In the genomic region with DNA sequence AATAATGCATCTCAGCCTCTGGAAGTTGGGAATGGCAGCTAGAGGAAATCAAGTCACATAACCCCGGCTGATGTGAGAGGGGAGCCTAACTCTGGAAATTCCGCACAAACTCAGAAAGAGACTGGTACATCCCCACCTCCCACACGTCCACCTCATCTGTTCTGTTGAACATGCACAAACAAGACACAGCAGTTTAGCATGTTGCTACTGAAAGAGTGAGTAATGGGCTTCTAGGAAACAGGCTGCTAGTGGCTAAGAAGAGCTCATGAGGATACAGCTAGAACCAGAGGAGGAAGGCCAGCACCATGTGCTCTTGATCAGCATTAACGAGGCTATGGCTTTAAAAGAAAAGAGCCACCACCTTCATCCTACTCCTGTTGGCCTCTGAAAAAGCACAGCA, we compare ENCODE assay signal across 13 mouse cellular contexts. TPM values are rescaled to one million over a fixed set of nuclear protein-coding genes. Genes with fewer than 3 reads are reported as not detected.
DNase-seq lines count a peak whose midpoint lies in the region; ATAC-seq and TF ChIP-seq lines count a peak whose summit lies in the region.
"Had no signal": no experiment of that assay in that cellular context is flagged by ENCODE, and none has a peak within 500 bp of the region (broad histone marks: within the 10 kb centered on the region; RNA-seq: fewer than 3 reads in every experiment).

No protein-coding gene starts in this region.

- no peaks in the 10 kb centered on the region for H3K27me3 ChIP-seq in erythroblast, embryonic 14.5 days (ENCODE audit: control insufficient read depth)
- H3K27me3 ChIP-seq in kidney, embryonic 16.5 days (ENCODE audit: insufficient read depth, low read length): no peaks in the 10 kb centered on the region
- H3K27me3 ChIP-seq in G1E (ENCODE audit: insufficient read depth, low read length): no peaks in the 10 kb centered on the region
- H3K27me3 ChIP-seq in liver, embryonic 14.5 days (ENCODE audit: control insufficient read depth, insufficient read depth, low read length): no peaks in the 10 kb centered on the region
- H3K27me3 ChIP-seq: embryonic facial prominence, embryonic 12.5 days; hindbrain, embryonic 12.5 days; midbrain, embryonic 13.5 days had no signal

- H3K4me2 ChIP-seq in kidney, embryonic 16.5 days (replicated peaks; ENCODE audit: low read depth, low read length): no peak overlapping the region
- peak overlapping the region; percentile 97 for H3K4me2 ChIP-seq in liver, embryonic 14.5 days (ENCODE audit: low read depth)
- H3K4me2 ChIP-seq: embryonic facial prominence, embryonic 12.5 days; hindbrain, embryonic 12.5 days; midbrain, embryonic 13.5 days had no signal

- no peak for TF ChIP-seq CTCF in G1E (IDR thresholded peaks at IDR 0.05; ENCODE audit: low read depth, low read length)
- TF ChIP-seq CTCF in liver, embryonic 14.5 days (IDR thresholded peaks at IDR 0.05; ENCODE audit: low read depth): no peak

- WGBS in kidney, embryonic 16.5 days: 53% methylated on average over 4 of the region's 4 CpGs
- 81% methylated on average over 4 of the region's 4 CpGs for WGBS in liver, embryonic 14.5 days (ENCODE audit: insufficient replicate concordance)

- peaks cover 69% of the 10 kb centered on the region for H3K4me1 ChIP-seq in erythroblast, embryonic 14.5 days (ENCODE audit: control insufficient read depth)
- H3K4me1 ChIP-seq in kidney, embryonic 16.5 days (ENCODE audit: insufficient read depth, low read length): peaks cover 37% of the 10 kb centered on the region
- H3K4me1 ChIP-seq in G1E (ENCODE audit: insufficient read depth, low read depth, low read length): peaks cover 58% of the 10 kb centered on the region
- H3K4me1 ChIP-seq in liver, embryonic 14.5 days (replicated peaks; ENCODE audit: control insufficient read depth in 2 of 2, insufficient read depth in 2 of 2, low read length in 1 of 2): peaks cover 30 to 31% of the 10 kb centered on the region in 2 experiments

- no peak for TF ChIP-seq EP300 in liver, embryonic 14.5 days (IDR thresholded peaks at IDR 0.05; ENCODE audit: low read depth)

- H3K4me3 ChIP-seq in erythroblast, embryonic 14.5 days (replicated peaks): peak overlapping the region; percentile 88
- H3K4me3 ChIP-seq in kidney, embryonic 16.5 days (ENCODE audit: low read length): no peak overlapping the region
- H3K4me3 ChIP-seq in G1E (ENCODE audit: low read depth, low read length): peak overlapping the region; percentile 15; the same call in 1 of the 2 replicates
- peak overlapping the region; percentile 14 to 88; a peak in 3 of 4 replicates for H3K4me3 ChIP-seq in liver, embryonic 14.5 days (ENCODE audit: insufficient read depth in 1 of 2, low read depth in 2 of 2, low read length in 2 of 2)
- H3K4me3 ChIP-seq: embryonic facial prominence, embryonic 12.5 days; hindbrain, embryonic 12.5 days; midbrain, embryonic 13.5 days had no signal

- peak overlapping the region; percentile 22; the same call in 1 of the 2 replicates for H3K27ac ChIP-seq in kidney, embryonic 16.5 days (ENCODE audit: low read length)
- peak overlapping the region; percentile 88 for H3K27ac ChIP-seq in liver, embryonic 14.5 days
- H3K27ac ChIP-seq: embryonic facial prominence, embryonic 12.5 days; hindbrain, embryonic 12.5 days; midbrain, embryonic 13.5 days had no signal

- no peaks in the 10 kb centered on the region for H3K9me3 ChIP-seq in erythroblast, embryonic 14.5 days (ENCODE audit: control insufficient read depth, low read length)
- no peaks in the 10 kb centered on the region for H3K9me3 ChIP-seq in kidney, embryonic 16.5 days (ENCODE audit: low read length)
- H3K9me3 ChIP-seq in G1E (replicated peaks): no peaks in the 10 kb centered on the region
- H3K9me3 ChIP-seq in liver, embryonic 14.5 days (ENCODE audit: control insufficient read depth, low read length): no peaks in the 10 kb centered on the region
- H3K9me3 ChIP-seq: embryonic facial prominence, embryonic 12.5 days; hindbrain, embryonic 12.5 days; midbrain, embryonic 13.5 days had no signal

- peak overlapping the region; percentile 10 for H3K9ac ChIP-seq in kidney, embryonic 16.5 days (replicated peaks; ENCODE audit: low read length)
- H3K9ac ChIP-seq in liver, embryonic 14.5 days (replicated peaks): peak overlapping the region; percentile 97
- H3K9ac ChIP-seq: embryonic facial prominence, embryonic 12.5 days; hindbrain, embryonic 12.5 days; midbrain, embryonic 13.5 days had no signal

- no peak for ATAC-seq in erythroblast, adult 5-6 weeks (replicated peaks; ENCODE audit: low FRiP score, poor library complexity, severe bottlenecking)
- no peak for ATAC-seq in kidney, embryonic 16.5 days (ENCODE audit: low FRiP score, low TSS enrichment)
- ATAC-seq in G1E (ENCODE audit: extremely low read depth, insufficient number of reproducible peaks, low FRiP score, poor library complexity, severe bottlenecking): no peak
- no peak for ATAC-seq in liver, embryonic 14.5 days (ENCODE audit: insufficient read depth)
- ATAC-seq: midbrain, embryonic 13.5 days had no signal

- DNase-seq in kidney, adult 18-20 months: no peak
- DNase-seq in G1E (ENCODE audit: low spot score): no peak
- no peak for DNase-seq in liver, embryonic 14.5 days (ENCODE audit: low read depth in 3 of 3, low spot score in 3 of 3)
- DNase-seq in urinary bladder, postnatal 10 days (ENCODE audit: low spot score): no peak
- DNase-seq in urinary bladder, postnatal 4 days (ENCODE audit: low spot score in 2 of 2): no peak
- DNase-seq: cerebellum, adult 18-20 months; thymus, postnatal 14 days had no signal

- peaks cover 73% of the 10 kb centered on the region for H3K36me3 ChIP-seq in erythroblast, embryonic 14.5 days (ENCODE audit: control insufficient read depth)
- peaks cover 24% of the 10 kb centered on the region for H3K36me3 ChIP-seq in kidney, embryonic 16.5 days (ENCODE audit: insufficient read depth, low read length)
- H3K36me3 ChIP-seq in G1E (replicated peaks): peaks cover 63% of the 10 kb centered on the region
- H3K36me3 ChIP-seq in liver, embryonic 14.5 days (replicated peaks; ENCODE audit: control insufficient read depth, insufficient read depth, low read depth): peaks cover 63% of the 10 kb centered on the region

RNA-seq across cellular contexts. Expression of a gene that starts 3.3 kb away (rescaled TPM):
- 2.2 and 2.3 TPM in 2 replicates for polyA plus RNA-seq in erythroblast, embryonic 14.5 days (2012)
- 33.4 and 36.8 TPM in 2 replicates for total RNA-seq in erythroblast, adult 5-6 weeks (2015; ENCODE audit: low replicate concordance)
- total RNA-seq in erythroblast, adult 5-6 weeks (2017; ENCODE audit: low replicate concordance): 8.7 and 13.2 TPM in 2 replicates
- polyA plus RNA-seq in kidney, embryonic 16.5 days (2015; fragmentation: Nextera tagmentation; extraction: Ambion mirVana): 14.0 and 17.3 TPM in 2 replicates
- total RNA-seq in G1E (2014; fragmentation: Nextera tagmentation) (106 and 108 TPM in 2 replicates), G1E (2017) (11.0 and 12.5 TPM in 2 replicates)
- polyA plus RNA-seq in G1E (2012): 27.5 and 35.9 TPM in 2 replicates
- polyA plus RNA-seq in liver, embryonic 14.5 days (2012; rRNA removed): 14.4 and 14.5 TPM in 2 replicates
- 23.9 and 27.0 TPM in 2 replicates for polyA plus RNA-seq in liver, embryonic 14.5 days (2014; fragmentation: Nextera tagmentation; extraction: Ambion mirVana)

RNA-seq across cellular contexts. Expression of a gene that starts 3.4 kb away (rescaled TPM):
- polyA plus RNA-seq in erythroblast, embryonic 14.5 days (2012): 0.58 and 0.97 TPM in 2 replicates
- total RNA-seq in erythroblast, adult 5-6 weeks (2015; ENCODE audit: low replicate concordance): 1.3 and 2.5 TPM in 2 replicates
- total RNA-seq in erythroblast, adult 5-6 weeks (2017; ENCODE audit: low replicate concordance): 9.2 and 15.5 TPM in 2 replicates
- polyA plus RNA-seq in kidney, embryonic 16.5 days (2015; fragmentation: Nextera tagmentation; extraction: Ambion mirVana): 6.5 and 6.9 TPM in 2 replicates
- total RNA-seq in G1E (2014; fragmentation: Nextera tagmentation) (26.5 and 33.7 TPM in 2 replicates), G1E (2017) (29.5 and 30.0 TPM in 2 replicates)
- polyA plus RNA-seq in G1E (2012): 11.2 and 12.8 TPM in 2 replicates
- polyA plus RNA-seq in liver, embryonic 14.5 days (2012; rRNA removed): 6.1 and 6.8 TPM in 2 replicates
- 3.2 and 3.7 TPM in 2 replicates for polyA plus RNA-seq in liver, embryonic 14.5 days (2014; fragmentation: Nextera tagmentation; extraction: Ambion mirVana)

RNA-seq across cellular contexts. Expression of a gene that starts 12.7 kb away (rescaled TPM):
- 0.14 and 0.16 TPM in 2 replicates for polyA plus RNA-seq in erythroblast, embryonic 14.5 days (2012)
- total RNA-seq in erythroblast, adult 5-6 weeks (2015; ENCODE audit: low replicate concordance): 2.5 TPM in 2 replicates
- 1.2 and 1.5 TPM in 2 replicates for total RNA-seq in erythroblast, adult 5-6 weeks (2017; ENCODE audit: low replicate concordance)
- 14.0 and 14.6 TPM in 2 replicates for polyA plus RNA-seq in kidney, embryonic 16.5 days (2015; fragmentation: Nextera tagmentation; extraction: Ambion mirVana)
- total RNA-seq in G1E (2014; fragmentation: Nextera tagmentation): 1.1 TPM in 1 of 2 replicates, not detected in the other
- 0.23 and 0.27 TPM in 2 replicates for total RNA-seq in G1E (2017)
- polyA plus RNA-seq in G1E (2012): 0.27 and 0.32 TPM in 2 replicates
- 2.1 and 2.3 TPM in 2 replicates for polyA plus RNA-seq in liver, embryonic 14.5 days (2012; rRNA removed)
- polyA plus RNA-seq in liver, embryonic 14.5 days (2014; fragmentation: Nextera tagmentation; extraction: Ambion mirVana): 1.6 and 2.5 TPM in 2 replicates

RNA-seq across cellular contexts. Expression of a gene that starts 53.3 kb away (rescaled TPM):
- polyA plus RNA-seq in erythroblast, embryonic 14.5 days (2012): 0.02 and 0.05 TPM in 2 replicates
- 2.9 and 6.5 TPM in 2 replicates for total RNA-seq in erythroblast, adult 5-6 weeks (2015; ENCODE audit: low replicate concordance)
- total RNA-seq in erythroblast, adult 5-6 weeks (2017; ENCODE audit: low replicate concordance): 5.4 and 5.7 TPM in 2 replicates
- 8.9 TPM in 2 replicates for polyA plus RNA-seq in kidney, embryonic 16.5 days (2015; fragmentation: Nextera tagmentation; extraction: Ambion mirVana)
- total RNA-seq in G1E (2014; fragmentation: Nextera tagmentation): 12.0 and 12.9 TPM in 2 replicates
- 25.2 and 26.1 TPM in 2 replicates for total RNA-seq in G1E (2017)
- 3.0 and 3.7 TPM in 2 replicates for polyA plus RNA-seq in G1E (2012)
- polyA plus RNA-seq in liver, embryonic 14.5 days (2012; rRNA removed): 2.0 and 2.5 TPM in 2 replicates
- 1.4 and 1.8 TPM in 2 replicates for polyA plus RNA-seq in liver, embryonic 14.5 days (2014; fragmentation: Nextera tagmentation; extraction: Ambion mirVana)
